ENCODE assay signal across 33 mouse cellular contexts in the genomic region with DNA sequence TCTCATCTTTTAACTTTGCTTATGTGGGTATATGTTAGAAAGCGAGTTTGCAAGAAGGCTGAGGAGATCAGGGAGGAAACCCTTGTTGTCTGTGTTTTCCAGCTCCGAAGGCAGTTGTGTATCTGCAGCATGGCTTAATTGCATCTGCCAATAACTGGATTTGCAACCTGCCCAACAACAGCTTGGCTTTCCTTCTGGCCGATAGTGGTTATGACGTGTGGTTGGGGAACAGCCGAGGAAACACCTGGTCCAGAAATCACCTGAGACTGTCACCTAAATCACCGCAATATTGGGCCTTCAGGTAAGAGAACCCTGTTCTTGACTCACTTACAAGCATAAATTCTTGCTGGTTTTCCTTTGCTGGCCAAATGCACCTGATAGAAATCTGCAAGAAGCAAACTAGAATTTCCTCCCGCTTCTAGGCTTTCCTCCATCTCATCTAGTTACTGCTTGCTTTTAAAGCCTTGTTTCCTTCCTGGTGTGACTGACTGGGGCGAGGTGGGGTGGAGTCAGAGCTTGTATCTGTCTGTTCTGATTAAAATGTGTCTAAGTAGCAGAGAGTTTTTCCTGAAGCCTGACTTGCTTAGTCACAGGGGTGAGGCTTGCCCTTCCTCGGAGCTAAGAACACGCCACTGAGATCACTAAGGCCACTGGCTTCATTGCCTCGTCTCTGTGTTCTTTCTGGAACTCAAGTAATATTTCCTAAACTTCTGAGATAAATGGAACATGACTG. TPM values are rescaled to one million over a fixed set of nuclear protein-coding genes. Genes with fewer than 3 reads are reported as not detected.
DNase-seq lines count a peak whose midpoint lies in the region; ATAC-seq and TF ChIP-seq lines count a peak whose summit lies in the region.
"Had no signal": no experiment of that assay in that cellular context is flagged by ENCODE, and none has a peak within 500 bp of the region (broad histone marks: within the 10 kb centered on the region; RNA-seq: fewer than 3 reads in every experiment).

No protein-coding gene starts in this region.

- H3K27me3 ChIP-seq in intestine, embryonic 15.5 days (replicated peaks) = no peaks in the 10 kb centered on the region
- no peaks in the 10 kb centered on the region for H3K27me3 ChIP-seq in myocyte (ENCODE audit: control insufficient read depth, insufficient read depth, insufficient read length)
- no peaks in the 10 kb centered on the region for H3K27me3 ChIP-seq in midbrain, embryonic 16.5 days (ENCODE audit: control insufficient read depth, insufficient read depth, low read depth, low read length)
- H3K27me3 ChIP-seq: embryonic facial prominence, embryonic 12.5 days; forebrain, embryonic 15.5 days; hindbrain, embryonic 15.5 days; limb, embryonic 15.5 days; liver, embryonic 13.5 days; midbrain, embryonic 15.5 days; neural tube, embryonic 12.5 days had no signal

- H3ac ChIP-seq in myocyte (ENCODE audit: control insufficient read depth, insufficient read length) = no peak overlapping the region

- peak; percentile 87 for ATAC-seq in intestine, embryonic 15.5 days
- no peak for ATAC-seq in midbrain, embryonic 16.5 days
- ATAC-seq: forebrain, embryonic 15.5 days; inflammation-experienced regulatory T-cells, adult 6 months; midbrain, embryonic 15.5 days had no signal

- no peaks in the 10 kb centered on the region for H3K36me3 ChIP-seq in intestine, embryonic 15.5 days
- no peaks in the 10 kb centered on the region for H3K36me3 ChIP-seq in myocyte (ENCODE audit: control insufficient read depth, insufficient read depth)
- no peaks in the 10 kb centered on the region for H3K36me3 ChIP-seq in midbrain, embryonic 16.5 days (ENCODE audit: control insufficient read depth, insufficient read depth, low read length)
- H3K36me3 ChIP-seq: embryonic facial prominence, embryonic 12.5 days; forebrain, embryonic 15.5 days; hindbrain, embryonic 10.5 days; hindbrain, embryonic 15.5 days; limb, embryonic 10.5 days; limb, embryonic 15.5 days; liver, embryonic 13.5 days; midbrain, embryonic 10.5 days; midbrain, embryonic 15.5 days; neural tube, embryonic 12.5 days had no signal

- no peak overlapping the region for H3K27ac ChIP-seq in intestine, embryonic 15.5 days
- no peak overlapping the region for H3K27ac ChIP-seq in midbrain, embryonic 16.5 days (ENCODE audit: low read length)
- H3K27ac ChIP-seq: embryonic facial prominence, embryonic 12.5 days; forebrain, embryonic 15.5 days; hindbrain, embryonic 10.5 days; hindbrain, embryonic 15.5 days; kidney, postnatal 0 days; limb, embryonic 10.5 days; limb, embryonic 15.5 days; liver, embryonic 13.5 days; midbrain, embryonic 10.5 days; midbrain, embryonic 15.5 days; neural tube, embryonic 12.5 days had no signal

- no peak overlapping the region for H3K4me3 ChIP-seq in intestine, embryonic 15.5 days (replicated peaks)
- H3K4me3 ChIP-seq in myocyte = no peak overlapping the region
- no peak overlapping the region for H3K4me3 ChIP-seq in midbrain, embryonic 16.5 days (ENCODE audit: low read depth, low read length)
- H3K4me3 ChIP-seq: embryonic facial prominence, embryonic 12.5 days; forebrain, embryonic 15.5 days; hindbrain, embryonic 10.5 days; hindbrain, embryonic 15.5 days; limb, embryonic 10.5 days; limb, embryonic 15.5 days; liver, embryonic 13.5 days; midbrain, embryonic 10.5 days; midbrain, embryonic 15.5 days; neural tube, embryonic 12.5 days had no signal

- no peak overlapping the region for H3K9ac ChIP-seq in intestine, embryonic 15.5 days
- H3K9ac ChIP-seq in midbrain, embryonic 16.5 days (ENCODE audit: low read depth, low read length) = no peak overlapping the region
- H3K9ac ChIP-seq: embryonic facial prominence, embryonic 12.5 days; forebrain, embryonic 15.5 days; hindbrain, embryonic 15.5 days; limb, embryonic 15.5 days; liver, embryonic 13.5 days; lung, embryonic 14.5 days; midbrain, embryonic 15.5 days; neural tube, embryonic 12.5 days had no signal

- peak; percentile 54 for DNase-seq in urinary bladder, postnatal 14 days (ENCODE audit: low spot score)
- DNase-seq in urinary bladder, postnatal 10 days (ENCODE audit: low spot score) = no peak
- no peak for DNase-seq in frontal cortex, postnatal 25 days (ENCODE audit: low spot score in 2 of 2)
- DNase-seq in thymus, adult 18-20 months = no peak
- DNase-seq: adrenal gland, adult 8-10 months; cerebellum, adult 9-10 months; cerebellum, postnatal 36 days; embryo, embryonic 11 days; gastrocnemius, postnatal 10 days; heart, postnatal 14 days; kidney, adult 8-10 months; kidney, postnatal 4 days; layer of hippocampus, postnatal 36 days; liver, embryonic 13.5 days; lung, embryonic 14.5 days; lung, postnatal 14 days; thymus, postnatal 4 days had no signal

- no peaks in the 10 kb centered on the region for H3K9me3 ChIP-seq in intestine, embryonic 15.5 days
- no peaks in the 10 kb centered on the region for H3K9me3 ChIP-seq in midbrain, embryonic 16.5 days (replicated peaks; ENCODE audit: control insufficient read depth, low read length, poor library complexity, severe bottlenecking)
- H3K9me3 ChIP-seq: embryonic facial prominence, embryonic 12.5 days; forebrain, embryonic 15.5 days; hindbrain, embryonic 10.5 days; hindbrain, embryonic 15.5 days; limb, embryonic 10.5 days; limb, embryonic 15.5 days; liver, embryonic 13.5 days; midbrain, embryonic 10.5 days; midbrain, embryonic 15.5 days; neural tube, embryonic 12.5 days had no signal

- H3K79me2 ChIP-seq in myocyte (ENCODE audit: control insufficient read depth, insufficient read depth) = no peaks in the 10 kb centered on the region

- no peak overlapping the region for H3K4me2 ChIP-seq in intestine, embryonic 15.5 days (replicated peaks)
- peak overlapping the region; percentile 25 for H3K4me2 ChIP-seq in myocyte (ENCODE audit: low read depth)
- H3K4me2 ChIP-seq in midbrain, embryonic 16.5 days (ENCODE audit: low read length) = no peak overlapping the region
- H3K4me2 ChIP-seq: embryonic facial prominence, embryonic 12.5 days; forebrain, embryonic 15.5 days; hindbrain, embryonic 15.5 days; limb, embryonic 15.5 days; liver, embryonic 13.5 days; lung, embryonic 14.5 days; midbrain, embryonic 15.5 days; neural tube, embryonic 12.5 days had no signal

- WGBS in intestine, embryonic 15.5 days = 73% methylated on average over 11 of the region's 11 CpGs
- WGBS in midbrain, embryonic 16.5 days = 90% methylated on average over 11 of the region's 11 CpGs

- no peaks in the 10 kb centered on the region for H3K4me1 ChIP-seq in intestine, embryonic 15.5 days (replicated peaks)
- no peaks in the 10 kb centered on the region for H3K4me1 ChIP-seq in midbrain, embryonic 16.5 days (ENCODE audit: control insufficient read depth, insufficient read depth, low read length)
- H3K4me1 ChIP-seq: embryonic facial prominence, embryonic 12.5 days; forebrain, embryonic 15.5 days; hindbrain, embryonic 10.5 days; hindbrain, embryonic 15.5 days; limb, embryonic 10.5 days; limb, embryonic 15.5 days; liver, embryonic 13.5 days; midbrain, embryonic 10.5 days; midbrain, embryonic 15.5 days; neural tube, embryonic 12.5 days had no signal

- no peak for TF ChIP-seq POLR2A in myocyte (IDR thresholded peaks at IDR 0.05; ENCODE audit: insufficient read length, low read depth)

TF ChIP-seq in myocyte, 11 proteins besides CTCF, POLR2A, EP300 and RAD21:
- TF ChIP-seq POLR2AphosphoS2 (IDR thresholded peaks at IDR 0.05; ENCODE audit: insufficient read length, low read depth) (no peak), SRF (IDR thresholded peaks at IDR 0.05; ENCODE audit: control insufficient read depth, insufficient read length, low read depth) (no peak), MYOD1 (IDR thresholded peaks at IDR 0.05; ENCODE audit: control insufficient read depth in 1 of 3, insufficient read length in 2 of 3, low read depth in 2 of 3) (no peak), MAX (IDR thresholded peaks at IDR 0.05; ENCODE audit: low read depth) (no peak), TCF3 (IDR thresholded peaks at IDR 0.05; ENCODE audit: insufficient read length, low read depth) (no peak), E2F4 (IDR thresholded peaks at IDR 0.05; ENCODE audit: insufficient read depth) (no peak), REST (IDR thresholded peaks at IDR 0.05; ENCODE audit: insufficient read depth, insufficient read length) (no peak), TCF12 (IDR thresholded peaks at IDR 0.05; ENCODE audit: insufficient read depth, poor library complexity, severe bottlenecking) (no peak), USF1 (IDR thresholded peaks at IDR 0.05; ENCODE audit: low read depth) (no peak)

RNA-seq across cellular contexts. Expression of a gene that starts 13.5 kb away (rescaled TPM):
- not detected in 2 replicates for polyA plus RNA-seq in intestine, embryonic 15.5 days (2015; fragmentation: Nextera tagmentation; extraction: Ambion mirVana)
- polyA plus RNA-seq in myocyte (2012; fragmentation: generic; extraction: Trizol) = not detected
- polyA plus RNA-seq in midbrain, embryonic 16.5 days (2015; fragmentation: Nextera tagmentation; extraction: Ambion mirVana) = not detected in 2 replicates
- polyA plus RNA-seq: embryonic facial prominence, embryonic 12.5 days; forebrain, embryonic 15.5 days; heart, embryonic 14.5 days; hindbrain, embryonic 10.5 days; hindbrain, embryonic 15.5 days; inflammation-experienced regulatory T-cells, adult 6 months; kidney, postnatal 0 days; limb, embryonic 10.5 days; liver, embryonic 13.5 days; lung, embryonic 14.5 days; midbrain, embryonic 10.5 days; midbrain, embryonic 15.5 days; neural tube, embryonic 12.5 days had no signal

RNA-seq across cellular contexts. Expression of a gene that starts 45.6 kb away (rescaled TPM):
- polyA plus RNA-seq in intestine, embryonic 15.5 days (2015; fragmentation: Nextera tagmentation; extraction: Ambion mirVana) = not detected in 2 replicates
- not detected for polyA plus RNA-seq in myocyte (2012; fragmentation: generic; extraction: Trizol)
- not detected in 2 replicates for polyA plus RNA-seq in midbrain, embryonic 16.5 days (2015; fragmentation: Nextera tagmentation; extraction: Ambion mirVana)
- polyA plus RNA-seq: embryonic facial prominence, embryonic 12.5 days; forebrain, embryonic 15.5 days; heart, embryonic 14.5 days; hindbrain, embryonic 10.5 days; hindbrain, embryonic 15.5 days; inflammation-experienced regulatory T-cells, adult 6 months; kidney, postnatal 0 days; limb, embryonic 10.5 days; limb, embryonic 15.5 days; liver, embryonic 13.5 days; lung, embryonic 14.5 days; midbrain, embryonic 10.5 days; midbrain, embryonic 15.5 days; neural tube, embryonic 12.5 days; thymus, postnatal 0 days had no signal
